Mouse (Mus musculus) megakaryocyte, embryonic 14.5 days (primary cell): Measurements from ENCODE around the gene Acer3.

Experiments used
- FLI1 ChIP-seq: IDR thresholded peaks from 2 replicates; pipeline ENCODE4 v1.6.1; 2012; ENCODE audit warnings: low read length, inconsistent platforms, mixed read lengths
- GATA1 ChIP-seq: IDR thresholded peaks from 3 replicates; pipeline ENCODE4 v1.6.1; 2012; ENCODE audit warnings: mixed read lengths, low read length, inconsistent platforms, borderline replicate concordance

- TF ChIP-seq GATA1 (no peak), FLI1 (no peak)
Observed at GRCm38 (mm10) chr7:98332678-98333397, 11.8 kb upstream of the Acer3 start.
